9 mouse cellular contexts compared by ENCODE assay signal in genomic region chrX:138914041-138914776, GRCm38 (mm10). TPM values are rescaled to one million over a fixed set of nuclear protein-coding genes. Genes with fewer than 3 reads are reported as not detected.
DNase-seq lines count a peak whose midpoint lies in the region; ATAC-seq lines count a peak whose summit lies in the region.
"Had no signal": no experiment of that assay in that cellular context is flagged by ENCODE, and none has a peak within 500 bp of the region (broad histone marks: within the 10 kb centered on the region; RNA-seq: fewer than 3 reads in every experiment).

Nrk (plus strand) TSS chrX:138914430.

- WGBS in kidney, embryonic 14.5 days = 33% methylated on average over 39 of the region's 55 CpGs
- WGBS in embryonic facial prominence, embryonic 14.5 days = 24% methylated on average over 22 of the region's 55 CpGs
- WGBS in liver, embryonic 11.5 days = 18% methylated on average over 46 of the region's 55 CpGs
- 21% methylated on average over 50 of the region's 55 CpGs for WGBS in neural tube, embryonic 14.5 days

- peak within 1 kb of the TSS; percentile 53 for H3K4me2 ChIP-seq in kidney, embryonic 14.5 days (replicated peaks; ENCODE audit: low read depth, low read length)
- H3K4me2 ChIP-seq in embryonic facial prominence, embryonic 14.5 days (ENCODE audit: low read depth, low read length) = peak within 1 kb of the TSS; percentile 59
- H3K4me2 ChIP-seq in liver, embryonic 11.5 days = peak within 1 kb of the TSS; percentile 61
- H3K4me2 ChIP-seq in neural tube, embryonic 14.5 days (ENCODE audit: low read depth, low read length) = peak within 1 kb of the TSS; percentile 61

- ATAC-seq in kidney, embryonic 14.5 days (ENCODE audit: low FRiP score, low TSS enrichment) = peak; percentile 95
- peak; percentile 94 for ATAC-seq in embryonic facial prominence, embryonic 14.5 days (ENCODE audit: low read depth)
- ATAC-seq in liver, embryonic 11.5 days (replicated peaks; ENCODE audit: low FRiP score) = peak; percentile 60
- ATAC-seq in neural tube, embryonic 14.5 days (ENCODE audit: low read depth) = peak; percentile 68; the same call in 1 of the 2 replicates

- peak within 1 kb of the TSS; percentile 46 for H3K4me3 ChIP-seq in kidney, embryonic 14.5 days (ENCODE audit: low read length)
- H3K4me3 ChIP-seq in embryonic facial prominence, embryonic 14.5 days (ENCODE audit: low read depth, low read length) = peak within 1 kb of the TSS; percentile 46
- H3K4me3 ChIP-seq in liver, embryonic 11.5 days (ENCODE audit: low read depth, low read length) = peak within 1 kb of the TSS; percentile 39
- H3K4me3 ChIP-seq in neural tube, embryonic 14.5 days (ENCODE audit: low read depth, low read length) = peak within 1 kb of the TSS; percentile 29

- no peaks in the 10 kb centered on the region for H3K4me1 ChIP-seq in kidney, embryonic 14.5 days (ENCODE audit: control insufficient read depth, insufficient read depth, low read length)
- no peaks in the 10 kb centered on the region for H3K4me1 ChIP-seq in embryonic facial prominence, embryonic 14.5 days (ENCODE audit: control insufficient read depth, insufficient read depth, low read length)
- no peaks in the 10 kb centered on the region for H3K4me1 ChIP-seq in liver, embryonic 11.5 days (replicated peaks; ENCODE audit: control insufficient read depth, insufficient read depth, low read length)
- H3K4me1 ChIP-seq in neural tube, embryonic 14.5 days (ENCODE audit: control insufficient read depth, insufficient read depth, low read length) = no peaks in the 10 kb centered on the region

- H3K27ac ChIP-seq in kidney, embryonic 14.5 days (ENCODE audit: low read depth, low read length) = no peak within 1 kb of the TSS
- H3K27ac ChIP-seq in embryonic facial prominence, embryonic 14.5 days (replicated peaks; ENCODE audit: low read depth, low read length) = peak within 1 kb of the TSS; percentile 68
- no peak within 1 kb of the TSS for H3K27ac ChIP-seq in liver, embryonic 11.5 days (ENCODE audit: low read depth, low read length)
- H3K27ac ChIP-seq in neural tube, embryonic 14.5 days (ENCODE audit: low read depth, low read length) = no peak within 1 kb of the TSS

- no peak for DNase-seq in kidney, adult 18-20 months
- DNase-seq in embryonic facial prominence, embryonic 14.5 days (ENCODE audit: low spot score) = peak; percentile 77
- peak; percentile 45 to 56 for DNase-seq in heart, postnatal 14 days
- peak; percentile 40 for DNase-seq in liver, embryonic 11.5 days (ENCODE audit: low spot score)
- no peak for DNase-seq in B cell, adult 2 months
- no peak for DNase-seq in spleen, postnatal 36 days (ENCODE audit: low spot score in 2 of 2)

- no peaks in the 10 kb centered on the region for H3K27me3 ChIP-seq in kidney, embryonic 14.5 days (ENCODE audit: control insufficient read depth, insufficient read depth, low read length)
- H3K27me3 ChIP-seq in embryonic facial prominence, embryonic 14.5 days (replicated peaks; ENCODE audit: control insufficient read depth, insufficient read depth, low read length) = peaks cover 25% of the 10 kb centered on the region
- peaks cover 10% of the 10 kb centered on the region for H3K27me3 ChIP-seq in liver, embryonic 11.5 days (replicated peaks; ENCODE audit: control insufficient read depth, insufficient read depth, low read length)
- H3K27me3 ChIP-seq in neural tube, embryonic 14.5 days (ENCODE audit: control insufficient read depth, insufficient read depth, low read length) = peaks cover 9% of the 10 kb centered on the region
- H3K27me3 ChIP-seq: CH12.LX had no signal

- H3K9me3 ChIP-seq in kidney, embryonic 14.5 days (ENCODE audit: control insufficient read depth, low read length) = no peaks in the 10 kb centered on the region
- H3K9me3 ChIP-seq in embryonic facial prominence, embryonic 14.5 days (ENCODE audit: control insufficient read depth, low read length) = no peaks in the 10 kb centered on the region
- H3K9me3 ChIP-seq in liver, embryonic 11.5 days (ENCODE audit: control insufficient read depth, low read length) = no peaks in the 10 kb centered on the region
- no peaks in the 10 kb centered on the region for H3K9me3 ChIP-seq in neural tube, embryonic 14.5 days (ENCODE audit: control insufficient read depth, low read length)

- peak within 1 kb of the TSS; percentile 31; the same call in 1 of the 2 replicates for H3K9ac ChIP-seq in kidney, embryonic 14.5 days (ENCODE audit: low read depth, low read length)
- H3K9ac ChIP-seq in embryonic facial prominence, embryonic 14.5 days (ENCODE audit: low read depth, low read length) = peak within 1 kb of the TSS; percentile 66
- no peak within 1 kb of the TSS for H3K9ac ChIP-seq in liver, embryonic 11.5 days (ENCODE audit: low read depth, low read length)
- no peak within 1 kb of the TSS for H3K9ac ChIP-seq in neural tube, embryonic 14.5 days (replicated peaks; ENCODE audit: low read depth, low read length)

- intact Hi-C loops in heart, postnatal 14 days (cut with DNase I) = no loop called here

- H3K36me3 ChIP-seq in kidney, embryonic 14.5 days (ENCODE audit: control insufficient read depth, insufficient read depth, low read length) = no peaks in the 10 kb centered on the region
- H3K36me3 ChIP-seq in embryonic facial prominence, embryonic 14.5 days (ENCODE audit: control insufficient read depth, insufficient read depth, low read length) = no peaks in the 10 kb centered on the region
- no peaks in the 10 kb centered on the region for H3K36me3 ChIP-seq in liver, embryonic 11.5 days (ENCODE audit: control insufficient read depth, insufficient read depth, low read length)
- no peaks in the 10 kb centered on the region for H3K36me3 ChIP-seq in neural tube, embryonic 14.5 days (ENCODE audit: control insufficient read depth, insufficient read depth, low read length)

RNA-seq across cellular contexts. Expression of gene Nrk, which starts in this region (rescaled TPM):
- 6.4 and 13.3 TPM in 2 replicates for polyA plus RNA-seq in kidney, embryonic 14.5 days (2014; fragmentation: Nextera tagmentation; extraction: Ambion mirVana)
- 101 and 104 TPM in 2 replicates for polyA plus RNA-seq in embryonic facial prominence, embryonic 14.5 days (2014; fragmentation: Nextera tagmentation; extraction: Ambion mirVana)
- 1 to 10 TPM; 8.0 to 9.0 TPM for total RNA-seq in heart, postnatal 14 days (2021)
- 16.4 and 18.0 TPM in 2 replicates for polyA plus RNA-seq in liver, embryonic 11.5 days (2014; fragmentation: Nextera tagmentation; extraction: Ambion mirVana)
- polyA plus RNA-seq in neural tube, embryonic 14.5 days (2014; fragmentation: Nextera tagmentation; extraction: Ambion mirVana) = 0.51 and 1.2 TPM in 2 replicates
- total RNA-seq: CH12.LX had no signal

Comparison
In these comparisons a context has a peak if more than half of its experiments do, and no peak if none do; other contexts are left out.
1. H3K9ac ChIP-seq: peak in kidney, embryonic 14.5 days (single experiment) and embryonic facial prominence, embryonic 14.5 days (single experiment); none in liver, embryonic 11.5 days (single experiment) and neural tube, embryonic 14.5 days (single experiment).
2. DNase-seq: peak in embryonic facial prominence, embryonic 14.5 days (single experiment), heart, postnatal 14 days (2 of 2) and liver, embryonic 11.5 days (single experiment); none in kidney, adult 18-20 months (single experiment), B cell, adult 2 months (0 of 2) and spleen, postnatal 36 days (0 of 2).
3. Peak in every context shown above with its lines, with median percentiles within 50 percentile points of each other: ATAC-seq, H3K4me2 ChIP-seq and H3K4me3 ChIP-seq.